Mouse (Mus musculus) intestine, embryonic 16.5 days (tissue): Measurements from ENCODE around the gene Map4k4. TPM values are rescaled to one million over a fixed set of nuclear protein-coding genes. Genes with fewer than 3 reads are reported as not detected.

Source experiments
- ATAC-seq: fragments of 200-750 bp; cut with Nextera tagmentation; 2 replicates; pipeline ENCODE4 v1.8.0; 2017; ENCODE audit warnings: moderate TSS enrichment, moderate library complexity
- H3K27ac ChIP-seq: fragments of 300-500 bp; sonication (generic); 2 replicates; pipeline ENCODE4 v1.5.1; 2014; ENCODE audit warnings: mild to moderate bottlenecking, low read length
- H3K27me3 ChIP-seq: fragments of 300-500 bp; sonication (generic); replicated peaks from 2 replicates; pipeline ENCODE4 v1.6.1; 2014; ENCODE audit warnings: low read length, control low read depth, mixed read lengths; ENCODE audit not compliant: control insufficient read depth, insufficient read depth
- H3K36me3 ChIP-seq: fragments of 300-500 bp; sonication (generic); 2 replicates; pipeline ENCODE4 v1.6.1; 2014; ENCODE audit warnings: low read length, control low read depth; ENCODE audit not compliant: control insufficient read depth, insufficient read depth
- H3K4me1 ChIP-seq: fragments of 300-500 bp; sonication (generic); 2 replicates; pipeline ENCODE4 v1.6.1; 2014; ENCODE audit warnings: low read length, control low read depth, mixed read lengths; ENCODE audit not compliant: control insufficient read depth, insufficient read depth
- H3K4me2 ChIP-seq: fragments of 300-500 bp; sonication (generic); 2 replicates; pipeline ENCODE4 v1.6.1; 2014; ENCODE audit warnings: low read depth, low read length, control low read depth
- H3K4me3 ChIP-seq: fragments of 300-500 bp; sonication (generic); 2 replicates; pipeline ENCODE4 v1.5.1; 2014; ENCODE audit warnings: mild to moderate bottlenecking, low read length
- H3K9ac ChIP-seq: fragments of 300-500 bp; sonication (generic); 2 replicates; pipeline ENCODE4 v1.6.1; 2014; ENCODE audit warnings: low read depth, low read length
- H3K9me3 ChIP-seq: fragments of 300-500 bp; sonication (generic); 2 replicates; pipeline ENCODE4 v1.6.1; 2016; ENCODE audit warnings: low read length, control low read depth; ENCODE audit not compliant: control insufficient read depth
- WGBS: fragments of 180-500 bp; shearing (Covaris S2); extraction: QIAGEN DNeasy Blood & Tissue Kit; methylation state at CpG from one replicate; pipeline ENCODE4 v1.1.7; 2014; 5-methylcytosine and 5-hydroxymethylcytosine counted together
- polyA plus RNA-seq: library from polyadenylated mRNA; unstranded; fragments of >200 nt; fragmentation: Nextera tagmentation; extraction: Ambion mirVana; gene quantifications from 2 replicates; pipeline ENCODE4 v1.2.1, GENCODE M21; 2015

The Map4k4 gene
- polyA plus RNA-seq, result 10.1 TPM in 2 replicates

DNA sequence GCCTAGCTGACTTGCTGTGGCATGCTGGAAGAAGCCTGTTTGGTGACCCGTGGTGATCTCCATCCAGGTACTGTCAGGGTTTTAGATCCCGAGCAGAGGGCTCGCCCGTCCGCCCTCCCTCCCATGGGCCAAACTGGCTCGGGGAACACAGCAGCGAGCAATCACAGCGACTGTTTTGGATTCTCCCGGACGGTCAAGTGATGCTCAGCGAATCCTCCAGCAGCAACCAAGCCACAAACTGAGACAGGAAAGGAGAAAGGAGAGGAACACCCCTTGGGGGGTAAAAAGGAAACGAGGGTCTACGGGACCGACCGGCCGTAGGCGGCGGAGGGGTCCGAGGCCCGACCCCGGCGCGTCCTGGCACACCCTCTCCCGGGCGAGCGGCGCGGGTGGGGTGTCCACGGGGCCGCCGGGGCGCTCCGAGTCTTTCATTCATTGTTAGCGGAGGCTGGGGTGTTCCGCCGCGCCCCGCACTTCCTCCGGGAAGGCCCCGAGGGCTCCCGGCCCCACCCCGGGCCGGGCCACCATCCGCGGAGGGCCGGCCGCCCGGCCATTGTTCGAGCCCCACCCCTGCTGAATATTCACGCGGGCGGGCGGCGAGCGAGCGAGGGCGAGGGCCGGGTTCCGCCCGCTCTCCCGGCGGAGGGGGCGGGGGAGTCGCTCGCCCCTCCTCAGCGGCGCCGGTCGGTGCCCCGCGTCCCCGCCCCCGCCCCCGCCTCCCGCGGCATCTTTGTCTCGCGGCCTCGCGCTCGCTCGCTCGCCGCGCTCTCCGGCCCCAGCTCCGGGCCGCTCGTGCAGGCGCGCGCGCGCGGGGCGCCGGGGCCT lies at the start of gene Map4k4:
TSS of gene Map4k4 (plus strand) at position 733 of the 825 bp plus-strand sequence.
- Histone ChIP-seq H3K9me3 (no peaks in the 10 kb centered on the region), H3K27me3 (no peaks in the 10 kb centered on the region), H3K27ac (peak within 1 kb of the TSS; percentile 94), H3K4me1 (peaks cover 30% of the 10 kb centered on the region), H3K36me3 (no peaks in the 10 kb centered on the region), H3K9ac (peak within 1 kb of the TSS; percentile 99), H3K4me2 (peak within 1 kb of the TSS; percentile 80), H3K4me3 (peak within 1 kb of the TSS; percentile 94)
- peak; percentile 89 for ATAC-seq
- 1% methylated on average over 64 of the region's 97 CpGs for WGBS

- Histone ChIP-seq H3K9ac (no peak overlapping the region), H3K9me3 (no peaks in the 10 kb centered on the region), H3K4me1 (0 out of 2 replicates have a peak, but pooled peaks cover 3% of the 10 kb centered on the region), H3K36me3 (no peaks in the 10 kb centered on the region), H3K27ac (no peak overlapping the region), H3K27me3 (no peaks in the 10 kb centered on the region), H3K4me3 (no peak overlapping the region), H3K4me2 (no peak overlapping the region)
- WGBS, result 90% methylated on average over 6 of the region's 6 CpGs
- no peak for ATAC-seq
These were observed 44.8 kb upstream of the Map4k4 start for GRCm38 (mm10) chr1:39855949-39856348.

DNA sequence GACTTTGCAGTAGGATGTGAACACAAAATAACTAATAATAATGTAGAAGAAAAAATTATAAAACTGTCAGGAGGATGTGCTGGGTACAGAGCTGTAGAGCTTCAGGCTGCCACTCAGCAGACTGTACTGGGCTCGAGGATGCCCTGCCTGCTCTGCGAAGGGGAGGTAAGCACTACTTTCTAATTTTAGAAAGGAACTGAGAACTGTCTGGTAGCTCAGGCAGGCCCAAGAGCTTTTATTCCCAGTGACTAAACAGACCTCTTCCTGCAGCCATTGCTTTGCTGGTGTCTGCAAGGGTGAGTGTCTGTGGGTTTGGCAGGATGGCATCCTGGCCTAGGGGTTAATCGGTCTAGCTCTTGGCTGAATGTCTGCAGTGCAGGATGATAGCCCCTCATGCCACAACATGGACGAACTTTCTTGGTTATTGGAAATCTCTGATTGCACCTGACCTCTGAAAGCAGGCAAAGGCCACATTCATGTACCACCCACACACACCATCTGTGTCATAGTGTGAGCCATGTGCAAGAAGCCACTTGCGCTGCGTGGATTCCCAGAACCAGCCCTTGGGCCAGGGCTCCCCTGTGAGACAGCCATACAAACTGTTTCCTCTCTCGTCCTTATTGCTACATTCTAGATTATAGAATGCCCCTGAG lies 43.8 kb upstream of the Map4k4 start:
- no peak overlapping the region for H3K27ac ChIP-seq
- H3K9ac ChIP-seq, result no peak overlapping the region
- no peaks in the 10 kb centered on the region for H3K9me3 ChIP-seq
- no peaks in the 10 kb centered on the region for H3K36me3 ChIP-seq
- H3K4me1 ChIP-seq, result 0 out of 2 replicates have a peak, but pooled peaks cover 3% of the 10 kb centered on the region
- no peak overlapping the region for H3K4me2 ChIP-seq
- 79% methylated on average over 7 of the region's 7 CpGs for WGBS
- no peaks in the 10 kb centered on the region for H3K27me3 ChIP-seq
- ATAC-seq, result no peak
- H3K4me3 ChIP-seq, result no peak overlapping the region

GRCm38 (mm10) chr1:39857448-39857820 lies 43.3 kb upstream of the Map4k4 start:
- no peak for ATAC-seq
- Histone ChIP-seq H3K27ac (no peak overlapping the region), H3K4me3 (no peak overlapping the region), H3K27me3 (no peaks in the 10 kb centered on the region), H3K4me1 (0 out of 2 replicates have a peak, but pooled peaks cover 3% of the 10 kb centered on the region), H3K4me2 (no peak overlapping the region), H3K36me3 (no peaks in the 10 kb centered on the region), H3K9ac (no peak overlapping the region), H3K9me3 (no peaks in the 10 kb centered on the region)
- 89% methylated on average over 6 of the region's 6 CpGs for WGBS

GRCm38 (mm10) chr1:39859213-39859612 lies 41.5 kb upstream of the Map4k4 start:
- H3K36me3 ChIP-seq, result no peaks in the 10 kb centered on the region
- no peak overlapping the region for H3K4me3 ChIP-seq
- H3K27ac ChIP-seq, result no peak overlapping the region
- H3K9ac ChIP-seq, result no peak overlapping the region
- no peaks in the 10 kb centered on the region for H3K9me3 ChIP-seq
- ATAC-seq, result no peak
- 32% methylated on average over 6 of the region's 6 CpGs for WGBS
- no peak overlapping the region for H3K4me2 ChIP-seq
- H3K27me3 ChIP-seq, result no peaks in the 10 kb centered on the region
- 0 out of 2 replicates have a peak, but pooled peaks cover 3% of the 10 kb centered on the region for H3K4me1 ChIP-seq

- no peak overlapping the region for H3K4me2 ChIP-seq
- WGBS, result 78% methylated on average over 9 of the region's 9 CpGs
- H3K36me3 ChIP-seq, result no peaks in the 10 kb centered on the region
- no peaks in the 10 kb centered on the region for H3K9me3 ChIP-seq
- H3K27ac ChIP-seq, result no peak overlapping the region
- peaks cover 27% of the 10 kb centered on the region for H3K4me1 ChIP-seq
- H3K9ac ChIP-seq, result no peak overlapping the region
- H3K4me3 ChIP-seq, result no peak overlapping the region
- ATAC-seq, result no peak
- no peaks in the 10 kb centered on the region for H3K27me3 ChIP-seq
These were observed 34.2 kb upstream of the Map4k4 start for GRCm38 (mm10) chr1:39866367-39867141.

DNA sequence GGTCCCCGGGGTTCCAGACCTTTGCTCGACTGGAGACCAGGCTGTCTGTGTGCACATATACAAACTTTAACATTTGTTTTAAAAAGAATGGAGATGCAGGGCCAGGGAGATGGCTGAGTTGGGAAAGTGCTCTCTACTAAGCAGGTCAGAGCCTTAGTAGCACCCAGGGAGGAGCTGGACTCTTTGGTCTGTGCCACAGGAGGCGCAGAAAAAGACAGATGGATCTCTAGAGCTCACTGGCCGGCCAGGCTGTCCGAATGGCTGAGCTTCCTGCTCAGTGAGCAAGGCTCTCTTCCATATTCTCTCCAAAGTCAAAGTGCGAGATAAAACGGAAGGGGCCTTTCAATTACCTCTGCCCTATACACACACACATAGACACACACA lies 33.6 kb upstream of the Map4k4 start:
- ATAC-seq, result 0 out of 2 replicates have a peak, but pooled peaks have one; percentile 11
- WGBS, result 55% methylated on average over 7 of the region's 7 CpGs
- Histone ChIP-seq H3K27me3 (no peaks in the 10 kb centered on the region), H3K4me3 (no peak overlapping the region), H3K4me1 (peaks cover 27% of the 10 kb centered on the region), H3K9ac (no peak overlapping the region), H3K4me2 (no peak overlapping the region), H3K9me3 (no peaks in the 10 kb centered on the region), H3K27ac (no peak overlapping the region), H3K36me3 (no peaks in the 10 kb centered on the region)

DNA sequence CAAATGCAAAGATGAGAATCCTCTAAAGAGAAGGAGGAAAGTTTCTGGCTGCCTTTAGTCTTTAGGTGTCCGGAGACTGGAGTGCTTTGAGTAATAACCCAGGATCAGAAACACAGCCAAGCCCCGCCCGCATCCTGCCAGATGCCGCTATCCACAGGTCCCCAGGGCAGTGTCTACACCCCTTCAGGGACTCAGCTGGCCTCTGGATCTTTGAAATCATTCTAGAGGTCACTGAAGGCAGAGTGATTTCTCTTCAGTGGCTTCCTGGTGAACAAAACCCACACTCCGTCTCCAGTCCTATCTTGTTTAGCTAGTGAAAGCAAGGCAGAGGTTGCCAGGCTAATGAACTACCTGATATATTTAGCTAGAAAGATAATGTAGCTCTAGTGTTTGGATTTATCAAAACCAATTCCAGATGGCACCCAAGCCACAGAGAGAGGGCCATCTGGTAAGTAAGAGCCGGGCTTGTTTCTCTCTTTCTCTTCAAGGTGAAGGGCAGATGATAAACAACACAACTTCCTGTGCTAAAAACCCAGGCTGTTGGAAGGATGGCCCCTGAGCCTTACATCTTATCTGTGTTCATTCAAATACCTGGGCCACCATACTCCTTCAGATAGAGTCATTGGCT lies 32.6 kb upstream of the Map4k4 start:
- Histone ChIP-seq H3K27ac (peak overlapping the region; percentile 57), H3K9ac (no peak overlapping the region), H3K27me3 (no peaks in the 10 kb centered on the region), H3K4me1 (peaks cover 27% of the 10 kb centered on the region), H3K9me3 (no peaks in the 10 kb centered on the region), H3K36me3 (no peaks in the 10 kb centered on the region), H3K4me2 (no peak overlapping the region), H3K4me3 (no peak overlapping the region)
- ATAC-seq, result peak; percentile 83
- 10% methylated on average over 6 of the region's 6 CpGs for WGBS
